Mouse (Mus musculus) lung, postnatal 36 days (tissue): ENCODE measurements at regions not wholly inside any gene's neighbourhood (a gene's known extent, or its start where the extent isn't known, plus 50 kb on each side); places are given as distances from the start of the nearest gene placed in this dataset.

ENCODE experiments used
- DNase-seq: peaks from one replicate; pipeline ENCODE4 v3.0.0; 2022; ENCODE audit warnings: mixed read lengths

DNA sequence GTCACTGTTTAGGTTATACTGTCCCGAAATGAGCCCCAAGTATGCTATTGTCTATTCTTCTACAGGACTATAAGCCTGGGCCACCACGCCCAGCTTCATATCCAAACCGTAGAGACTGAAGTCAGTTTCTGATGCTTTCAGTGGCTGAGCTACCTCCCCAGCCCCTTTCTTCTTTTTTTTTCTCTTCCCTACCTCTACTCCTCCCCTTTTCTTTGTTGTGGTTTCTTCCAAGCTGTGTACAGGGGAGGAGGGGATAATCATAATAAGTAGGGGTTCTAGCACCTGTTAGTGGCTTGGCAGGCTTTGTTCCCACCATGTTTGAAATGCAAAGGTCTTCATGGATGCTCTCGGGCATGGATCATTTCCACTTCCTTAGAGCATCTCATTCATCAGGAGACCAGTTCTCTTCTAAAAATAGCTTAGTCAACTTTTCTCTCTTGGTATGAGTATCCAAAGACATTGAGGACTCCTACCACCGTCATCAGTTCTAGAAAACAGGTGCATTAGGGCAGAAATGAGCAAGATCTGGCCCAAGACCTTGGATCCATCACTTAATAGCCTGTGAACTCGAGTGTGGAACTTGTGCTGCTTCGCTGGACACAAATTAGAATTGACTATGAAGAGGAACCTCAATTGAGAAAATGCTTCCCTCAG, 1383.5 kb downstream of the Gsdmc2 start:
- no peak for DNase-seq

DNA sequence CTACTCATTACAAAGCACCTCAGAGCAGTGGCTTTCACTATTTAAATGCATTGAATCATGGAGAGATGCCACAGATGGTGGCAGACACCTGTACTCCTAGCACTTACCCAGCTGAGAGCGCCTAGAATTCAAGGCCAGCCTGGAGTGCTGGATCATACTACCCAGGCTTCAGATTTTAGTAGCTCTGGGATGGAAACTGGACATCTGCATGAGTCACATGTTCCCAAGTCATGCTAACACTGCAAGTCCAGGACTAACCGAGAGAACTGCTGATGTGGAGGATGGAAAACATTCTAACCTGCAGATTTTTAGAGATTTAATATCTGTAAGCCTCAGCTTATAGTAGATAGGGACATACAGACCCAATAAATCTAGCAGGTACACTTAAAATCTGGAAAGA, 1384.3 kb downstream of the Gsdmc2 start:
- no peak for DNase-seq

- DNase-seq: no peak
Measured at GRCm38 (mm10) chr15:62460026-62460607, 1384.9 kb downstream of the Gsdmc2 start.

- no peak for DNase-seq
Measured at GRCm38 (mm10) chr15:62457990-62458389, 1387.0 kb downstream of the Gsdmc2 start.

DNA sequence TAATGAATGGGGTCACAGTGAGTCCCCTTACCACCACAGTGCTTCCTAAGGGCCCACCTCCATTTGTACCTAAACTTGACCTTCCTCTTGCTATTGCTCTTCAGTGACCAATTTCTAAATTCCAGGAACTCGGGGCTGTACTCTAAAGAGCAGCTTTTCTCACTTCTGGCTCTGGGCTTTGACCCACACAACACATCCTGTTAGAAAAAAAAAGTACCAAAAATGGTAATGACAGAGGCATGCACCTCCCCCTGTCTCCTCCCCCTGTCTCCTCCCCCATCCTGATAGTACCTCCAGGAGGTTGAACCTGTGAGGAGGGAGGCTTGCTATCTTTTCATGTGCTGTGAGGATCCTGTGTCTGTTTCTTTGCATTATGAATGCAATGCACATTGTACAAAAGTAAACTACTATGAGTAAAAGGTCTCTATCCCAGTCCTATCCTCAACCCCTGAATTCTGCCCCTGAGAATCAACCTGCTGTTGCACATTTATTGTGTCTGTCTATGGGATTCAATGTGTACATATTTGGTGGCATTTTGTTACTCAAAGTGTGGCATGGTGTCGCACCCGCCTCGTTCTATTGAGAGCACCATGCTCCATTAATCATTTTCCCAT, 1387.8 kb downstream of the Gsdmc2 start:
- DNase-seq: peak; percentile 17

- DNase-seq: no peak
Measured at GRCm38 (mm10) chr15:62456020-62456419, 1389.0 kb downstream of the Gsdmc2 start.

DNA sequence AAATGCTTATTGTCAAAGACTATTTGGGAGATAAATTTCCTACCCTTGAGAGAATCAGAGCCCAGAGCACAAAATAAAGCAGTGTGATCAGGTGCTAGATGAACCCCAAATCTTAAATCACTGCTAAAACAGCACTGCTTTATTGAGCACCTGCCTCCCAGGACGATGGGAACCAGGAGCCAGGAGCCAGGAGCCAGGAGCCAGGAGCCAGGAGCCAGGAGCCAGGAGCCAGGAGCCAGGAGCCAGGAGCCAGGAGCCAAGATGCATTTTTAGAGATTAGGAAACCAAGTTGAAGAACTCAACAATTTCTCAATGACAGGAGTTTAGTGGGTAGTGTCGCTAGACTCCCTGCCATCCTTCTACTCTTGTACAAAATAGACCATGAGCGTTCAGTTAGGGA, 1396.9 kb downstream of the Gsdmc2 start:
- no peak for DNase-seq

- no peak for DNase-seq
Measured at GRCm38 (mm10) chr15:62439211-62439610, 1405.8 kb downstream of the Gsdmc2 start.

GRCm38 (mm10) chr15:62436631-62437030, 1408.3 kb downstream of the Gsdmc2 start:
- DNase-seq: no peak

DNA sequence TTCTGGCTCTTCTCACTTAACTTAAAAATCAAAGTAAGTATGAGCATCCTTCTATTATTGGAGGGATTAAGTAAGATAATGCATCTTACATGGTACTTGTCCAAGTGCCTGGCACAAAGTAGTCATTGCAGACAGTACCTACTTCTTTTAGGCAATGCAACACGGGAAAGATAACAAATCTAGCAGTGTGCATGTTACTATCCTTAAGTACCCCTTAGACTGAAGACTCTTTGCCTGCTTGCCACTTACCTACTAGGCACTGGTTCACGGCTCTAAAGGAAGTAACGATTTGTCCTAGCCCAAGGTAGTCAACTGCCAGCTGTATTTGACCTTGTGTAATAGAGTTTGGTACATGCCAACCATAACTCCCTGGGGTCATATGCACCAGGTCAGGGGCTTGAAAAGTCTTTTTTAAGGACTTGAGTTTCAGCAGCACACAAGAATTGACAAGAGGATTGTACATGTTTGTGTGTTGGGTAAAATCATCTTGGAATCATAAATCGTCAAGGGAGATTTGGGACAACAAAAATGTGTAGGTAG, 1409.8 kb downstream of the Gsdmc2 start:
- no peak for DNase-seq

- no peak for DNase-seq
Measured at GRCm38 (mm10) chr15:62432742-62433245, 1412.2 kb downstream of the Gsdmc2 start.

DNA sequence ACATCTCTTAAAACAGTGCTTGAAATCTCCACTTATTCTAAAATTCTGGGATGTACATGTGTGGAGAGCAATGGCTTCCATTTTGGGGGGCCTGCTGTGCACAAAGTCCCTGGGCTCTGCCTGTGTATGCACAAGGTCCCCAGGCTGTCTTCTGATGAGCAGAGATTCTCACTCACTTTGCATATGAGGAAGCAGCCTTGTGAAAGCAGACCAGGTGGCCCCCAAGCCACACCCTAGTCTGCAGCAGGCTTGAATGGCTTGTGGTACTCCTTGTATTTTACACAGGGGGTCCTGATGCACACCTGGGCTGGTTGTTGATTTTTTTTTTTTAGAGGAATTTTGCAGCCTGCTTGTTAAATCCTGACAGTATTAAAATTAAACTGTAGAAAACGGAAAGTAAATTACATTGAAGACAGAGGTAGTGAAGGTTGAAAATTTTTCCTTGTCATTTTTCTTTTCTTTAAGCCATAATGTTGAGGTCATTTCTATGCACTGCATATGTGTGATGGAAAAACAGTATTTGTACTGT, 1413.8 kb downstream of the Gsdmc2 start:
- DNase-seq: no peak

DNA sequence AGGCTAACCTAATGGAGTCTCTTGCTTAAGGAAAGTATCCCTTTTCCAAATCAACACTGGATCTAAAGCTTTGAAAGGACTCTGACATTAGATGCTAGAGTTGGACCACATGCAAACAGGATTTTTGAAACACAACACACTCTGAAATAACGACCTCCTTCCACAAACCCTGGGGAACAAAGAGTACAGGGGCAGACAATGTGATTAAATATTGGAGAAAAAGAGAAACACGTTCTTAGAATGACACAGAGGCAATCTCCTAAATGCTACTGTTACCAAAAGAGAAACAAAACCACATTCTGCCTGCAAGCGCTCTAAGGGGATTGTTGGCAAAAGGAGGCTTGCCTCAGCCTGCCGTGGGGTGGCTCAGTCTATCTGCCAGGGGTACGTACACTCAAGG, 1422.0 kb downstream of the Gsdmc2 start:
- no peak for DNase-seq

DNA sequence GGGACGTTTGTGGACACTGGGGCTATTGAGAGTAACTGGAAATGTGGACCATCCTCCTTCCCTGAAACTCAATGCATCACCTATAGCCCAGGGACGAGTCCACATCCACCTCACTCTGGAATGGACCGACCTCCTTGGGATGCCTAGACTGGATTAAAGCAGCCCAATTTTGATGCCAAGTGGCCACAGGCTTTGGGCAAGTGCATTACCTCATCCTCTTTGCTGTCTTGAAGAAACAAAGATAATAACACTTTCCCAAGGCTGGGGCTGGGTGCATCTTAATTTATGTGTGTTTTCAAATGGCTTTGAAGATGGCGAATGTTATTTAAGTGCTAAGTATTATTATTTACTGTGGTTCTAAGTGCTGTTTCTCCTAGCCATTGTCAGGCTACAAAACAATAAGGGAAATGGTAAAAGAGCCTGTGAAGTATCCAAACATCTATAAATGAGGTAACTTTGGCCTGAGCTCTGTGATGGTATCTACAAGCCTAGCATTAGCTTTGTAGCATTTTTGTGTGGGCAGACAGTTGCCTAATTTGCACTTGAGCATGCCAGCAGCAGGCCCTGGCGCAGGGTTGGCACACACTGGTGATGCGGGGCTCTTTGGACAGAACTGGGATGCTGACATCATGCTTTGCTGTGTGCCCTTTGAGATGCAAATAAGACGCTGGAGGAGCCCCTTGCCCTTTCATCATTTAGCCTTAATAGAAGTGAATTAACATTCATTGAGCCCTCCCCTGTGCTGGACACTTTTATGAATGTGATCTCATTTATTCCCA, 1423.7 kb downstream of the Gsdmc2 start:
- DNase-seq: no peak

DNA sequence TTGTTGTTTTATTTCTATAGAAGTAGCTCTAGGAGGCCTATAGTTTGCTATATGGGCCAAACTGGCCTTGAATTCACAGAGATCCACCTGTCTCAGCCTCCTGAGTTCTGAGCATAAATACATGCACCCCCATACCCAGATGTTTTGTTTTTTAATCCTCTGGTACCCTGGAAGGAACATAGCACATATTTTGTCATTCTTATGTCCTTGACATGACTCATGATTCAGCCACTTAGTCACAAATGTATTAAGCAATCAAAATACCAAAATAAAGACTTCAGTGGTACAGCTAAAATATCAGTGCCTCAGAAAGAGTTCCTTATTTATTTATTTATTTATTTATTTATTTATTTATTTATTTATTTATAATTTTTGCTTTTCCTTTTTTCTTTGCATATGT, 1428.3 kb downstream of the Gsdmc2 start:
- DNase-seq: no peak

DNA sequence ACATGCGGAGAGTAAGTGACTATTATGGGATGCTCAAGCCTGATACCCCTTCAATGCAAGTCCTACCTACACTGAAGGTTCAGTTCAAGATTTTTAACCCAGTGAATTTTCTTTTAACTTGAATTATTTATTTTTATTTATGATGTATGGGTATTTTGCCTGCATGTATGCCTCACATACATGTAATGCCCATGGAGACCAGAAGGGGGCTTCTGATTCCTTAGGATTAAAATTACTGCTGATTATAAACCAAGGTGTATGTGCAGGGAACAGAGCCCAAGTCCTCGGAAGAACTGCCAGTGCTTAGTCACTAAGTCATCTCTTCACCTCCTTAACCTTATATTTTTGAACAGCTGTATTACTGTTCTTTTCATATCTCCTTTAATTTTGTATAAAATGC, 1431.3 kb downstream of the Gsdmc2 start:
- DNase-seq: peak; percentile 26

GRCm38 (mm10) chr15:62402142-62402541, 1442.8 kb downstream of the Gsdmc2 start:
- no peak for DNase-seq

DNA sequence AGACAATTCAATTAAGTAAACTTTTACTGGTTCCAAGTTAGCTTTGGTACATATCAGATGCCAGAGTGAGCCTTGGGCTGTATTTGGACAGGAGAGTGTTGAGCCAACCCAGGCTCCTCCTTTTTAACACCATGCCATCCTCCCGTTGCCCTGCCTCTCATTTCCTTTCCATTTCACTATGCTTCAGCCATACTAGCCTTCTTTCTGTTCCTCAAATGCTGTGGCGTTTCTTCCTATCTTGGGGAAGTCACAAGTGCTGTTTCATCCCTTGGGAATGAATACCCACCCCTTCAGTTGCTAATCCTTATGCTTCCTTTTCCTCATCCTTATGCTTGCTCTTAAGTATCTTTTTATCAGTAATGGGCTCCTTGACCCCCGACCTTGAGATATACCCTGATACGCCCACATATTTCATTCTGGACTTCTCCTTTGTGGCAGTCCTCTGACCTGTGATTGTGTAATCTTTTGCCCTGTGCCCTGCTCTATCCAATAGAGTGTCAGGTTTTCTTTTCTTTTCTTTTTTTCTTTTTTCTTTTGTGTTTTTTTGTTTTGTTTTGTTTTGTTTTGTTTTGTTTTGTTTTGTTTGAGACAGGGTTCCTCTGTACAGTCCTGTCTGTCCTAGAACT, 1443.9 kb downstream of the Gsdmc2 start:
- DNase-seq: peak; percentile 35

GRCm38 (mm10) chr15:62399381-62399780, 1445.6 kb downstream of the Gsdmc2 start:
- DNase-seq: no peak

GRCm38 (mm10) chr15:62397009-62397408, 1448.0 kb downstream of the Gsdmc2 start:
- no peak for DNase-seq

DNA sequence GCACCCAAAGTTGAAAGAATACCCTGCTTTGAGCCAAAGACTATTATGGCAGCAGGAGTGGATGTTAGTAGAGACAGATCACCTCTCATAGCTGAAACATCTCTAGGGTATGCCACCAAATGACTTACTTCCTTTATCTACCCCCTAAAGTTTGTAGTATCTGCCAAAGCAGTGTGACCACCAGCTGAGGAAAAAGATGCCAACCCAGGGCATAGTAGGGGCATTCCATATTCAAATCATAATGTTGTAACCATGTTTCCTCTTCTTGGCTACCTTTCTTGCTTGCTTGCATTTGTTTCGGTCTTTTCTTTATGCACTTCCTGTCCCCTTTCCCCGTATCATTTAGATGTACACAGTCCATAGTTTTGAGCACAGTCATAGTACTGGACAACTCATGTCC, 1449.6 kb downstream of the Gsdmc2 start:
- no peak for DNase-seq

GRCm38 (mm10) chr15:62393416-62393815, 1451.6 kb downstream of the Gsdmc2 start:
- DNase-seq: no peak
